Comparison of ENCODE assay signal across 15 mouse cellular contexts in genomic region chr3:135853604-135854297, GRCm38 (mm10). TPM values are rescaled to one million over a fixed set of nuclear protein-coding genes. Genes with fewer than 3 reads are reported as not detected.
A peak's percentile ranks its signal among the peaks of the same experiment; 100 is the strongest.
DNase-seq lines count a peak whose midpoint lies in the region; ATAC-seq and TF ChIP-seq lines count a peak whose summit lies in the region.
"Had no signal": no experiment of that assay in that cellular context is flagged by ENCODE, and none has a peak within 500 bp of the region (broad histone marks: within the 10 kb centered on the region; RNA-seq: fewer than 3 reads in every experiment).

No protein-coding gene starts in this region.

- no peak for TF ChIP-seq POLR2A in testis, adult 2 months (IDR thresholded peaks at IDR 0.05; ENCODE audit: control insufficient read depth, low read depth, low read length)

- peaks cover 15% of the 10 kb centered on the region for H3K4me1 ChIP-seq in heart, embryonic 10.5 days
- peaks cover 5% of the 10 kb centered on the region for H3K4me1 ChIP-seq in testis, adult 2 months (ENCODE audit: control insufficient read depth, insufficient read depth, low read length)
- H3K4me1 ChIP-seq in liver, embryonic 12.5 days, result peaks cover 40% of the 10 kb centered on the region
- H3K4me1 ChIP-seq: lung, embryonic 15.5 days had no signal

- WGBS in heart, embryonic 10.5 days, result 84% methylated on average over 10 of the region's 10 CpGs
- 77% methylated on average over 10 of the region's 10 CpGs for WGBS in liver, embryonic 12.5 days (ENCODE audit: insufficient replicate concordance)

- no peaks in the 10 kb centered on the region for H3K27me3 ChIP-seq in heart, embryonic 10.5 days (ENCODE audit: insufficient read depth, poor library complexity, severe bottlenecking)
- H3K27me3 ChIP-seq in testis, adult 2 months (ENCODE audit: control insufficient read depth, insufficient read depth, low read length), result no peaks in the 10 kb centered on the region
- no peaks in the 10 kb centered on the region for H3K27me3 ChIP-seq in liver, embryonic 12.5 days (replicated peaks)
- H3K27me3 ChIP-seq: embryonic facial prominence, embryonic 12.5 days; heart, embryonic 13.5 days; lung, embryonic 15.5 days had no signal

- no peak overlapping the region for H3K4me3 ChIP-seq in heart, embryonic 10.5 days
- peak overlapping the region; percentile 9; the same call in 1 of the 2 replicates for H3K4me3 ChIP-seq in testis, adult 2 months (ENCODE audit: control insufficient read depth, low read depth, low read length)
- no peak overlapping the region for H3K4me3 ChIP-seq in liver, embryonic 12.5 days
- H3K4me3 ChIP-seq: embryonic facial prominence, embryonic 12.5 days; heart, embryonic 13.5 days; lung, embryonic 15.5 days had no signal

- H3K9ac ChIP-seq in liver, embryonic 12.5 days, result no peak overlapping the region
- H3K9ac ChIP-seq: embryonic facial prominence, embryonic 12.5 days; heart, embryonic 13.5 days; hindbrain, embryonic 14.5 days; lung, embryonic 15.5 days had no signal

- no peaks in the 10 kb centered on the region for H3K9me3 ChIP-seq in heart, embryonic 10.5 days
- no peaks in the 10 kb centered on the region for H3K9me3 ChIP-seq in liver, embryonic 12.5 days (replicated peaks)
- H3K9me3 ChIP-seq: embryonic facial prominence, embryonic 12.5 days; heart, embryonic 13.5 days; lung, embryonic 15.5 days had no signal

- no peak for DNase-seq in heart, embryonic 10.5 days (ENCODE audit: low spot score)
- no peak for DNase-seq in heart, postnatal 4 days
- DNase-seq in testis, postnatal 10 days (ENCODE audit: low spot score), result no peak
- DNase-seq in natural killer cell, adult 2 months (ENCODE audit: low spot score in 2 of 2), result no peak
- DNase-seq: cerebellum, postnatal 14 days; kidney, postnatal 4 days had no signal

- H3K27ac ChIP-seq in heart, embryonic 10.5 days, result peak overlapping the region; percentile 9; the same call in 1 of the 2 replicates
- H3K27ac ChIP-seq in testis, adult 2 months (ENCODE audit: control insufficient read depth, insufficient read depth, low read depth, low read length), result no peak overlapping the region
- peak overlapping the region; percentile 59 for H3K27ac ChIP-seq in liver, embryonic 12.5 days
- H3K27ac ChIP-seq: embryonic facial prominence, embryonic 12.5 days; heart, embryonic 13.5 days; hindbrain, embryonic 14.5 days; lung, embryonic 15.5 days had no signal

- H3K36me3 ChIP-seq in heart, embryonic 10.5 days, result peaks cover 7% of the 10 kb centered on the region; the same call in 1 of the 2 replicates
- no peaks in the 10 kb centered on the region for H3K36me3 ChIP-seq in testis, adult 2 months (ENCODE audit: control insufficient read depth, insufficient read depth, low read length)
- peaks cover 70% of the 10 kb centered on the region for H3K36me3 ChIP-seq in liver, embryonic 12.5 days
- H3K36me3 ChIP-seq: embryonic facial prominence, embryonic 12.5 days; lung, embryonic 15.5 days had no signal

- no peak for ATAC-seq in liver, embryonic 12.5 days
- ATAC-seq in erythroid progenitor cell, adult 5-6 weeks (replicated peaks; ENCODE audit: low FRiP score, poor library complexity, severe bottlenecking), result no peak
- no peak for ATAC-seq in monocyte, adult 5-6 weeks (replicated peaks; ENCODE audit: insufficient number of reproducible peaks, low FRiP score, low TSS enrichment, poor library complexity, severe bottlenecking)
- ATAC-seq: midbrain, embryonic 16.5 days had no signal

- TF ChIP-seq CTCF in testis, adult 2 months (IDR thresholded peaks at IDR 0.05; ENCODE audit: control insufficient read depth, insufficient read depth, insufficient replicate concordance, low read depth, low read length), result peak; percentile 61

- H3K4me2 ChIP-seq in liver, embryonic 12.5 days, result peak overlapping the region; percentile 40
- H3K4me2 ChIP-seq: embryonic facial prominence, embryonic 12.5 days; hindbrain, embryonic 14.5 days; lung, embryonic 15.5 days had no signal

RNA-seq across cellular contexts. Expression of gene Slc39a8, which starts 28.7 kb away (rescaled TPM):
- polyA plus RNA-seq in heart, embryonic 10.5 days (2016; fragmentation: Nextera tagmentation; extraction: Ambion mirVana), result 47.7 and 49.2 TPM in 2 replicates
- 10 to 100 TPM in 1 of 2 experiments, 1 to 10 TPM in 1; 9.0 to 10.9 TPM for total RNA-seq in heart, postnatal 4 days (2021)
- polyA plus RNA-seq in testis, adult 2 months (2012; rRNA removed), result 18.8 and 21.2 TPM in 2 replicates
- 103 and 108 TPM in 2 replicates for polyA plus RNA-seq in liver, embryonic 12.5 days (2016; fragmentation: Nextera tagmentation; extraction: Ambion mirVana)
- total RNA-seq in erythroid progenitor cell, adult 5-6 weeks (2015; ENCODE audit: low replicate concordance), result 14.4 and 19.7 TPM in 2 replicates
- total RNA-seq in erythroid progenitor cell, adult 5-6 weeks (2017; ENCODE audit: low replicate concordance), result 14.4 and 19.1 TPM in 2 replicates
- 0.87 to 1.8 TPM in 2 of 3 replicates, not detected in the other for total RNA-seq in monocyte, adult 5-6 weeks (2017)
